Mouse (Mus musculus): ENCODE results near the gene Cep128. TPM values are rescaled to one million over a fixed set of nuclear protein-coding genes. Genes with fewer than 3 reads are reported as not detected.
A peak's percentile ranks its signal among the peaks of the same experiment; 100 is the strongest.

The Cep128 gene
- total RNA-seq, 2 experiments from 2014 or later: 4.8 to 5.5 TPM

DNA sequence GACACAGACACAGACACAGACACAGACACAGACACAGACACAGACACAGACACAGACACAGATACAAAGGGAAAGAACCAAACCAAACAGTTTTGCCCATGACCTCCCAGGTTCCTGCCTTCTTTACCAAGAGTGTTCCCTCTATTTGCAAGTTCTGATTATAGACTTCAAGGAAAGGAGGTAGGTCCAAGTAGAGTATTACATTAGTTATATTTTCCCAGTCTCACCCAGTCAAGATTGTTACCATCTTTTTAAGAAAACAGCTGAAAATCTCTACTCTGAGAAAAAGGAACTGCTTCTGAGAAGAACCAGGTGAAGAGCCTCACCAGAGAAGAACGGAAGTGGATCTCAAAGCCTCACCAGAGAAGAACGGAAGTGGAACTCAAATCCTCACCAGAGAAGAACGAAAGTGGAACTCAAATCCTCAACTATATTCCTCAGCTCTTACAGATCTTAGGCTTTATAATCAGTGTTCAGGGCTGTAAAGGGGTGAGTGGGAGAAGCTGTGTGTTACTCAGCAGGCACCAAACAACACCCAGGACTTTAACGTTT, 200.8 kb downstream of the Cep128 start:
- no peak for DNase-seq

- DNase-seq: no peak
Measured at GRCm38 (mm10) chr12:91176808-91177526, 207.2 kb downstream of the Cep128 start.

- DNase-seq: no peak
Measured at GRCm38 (mm10) chr12:91171613-91172012, 212.6 kb downstream of the Cep128 start.

DNA sequence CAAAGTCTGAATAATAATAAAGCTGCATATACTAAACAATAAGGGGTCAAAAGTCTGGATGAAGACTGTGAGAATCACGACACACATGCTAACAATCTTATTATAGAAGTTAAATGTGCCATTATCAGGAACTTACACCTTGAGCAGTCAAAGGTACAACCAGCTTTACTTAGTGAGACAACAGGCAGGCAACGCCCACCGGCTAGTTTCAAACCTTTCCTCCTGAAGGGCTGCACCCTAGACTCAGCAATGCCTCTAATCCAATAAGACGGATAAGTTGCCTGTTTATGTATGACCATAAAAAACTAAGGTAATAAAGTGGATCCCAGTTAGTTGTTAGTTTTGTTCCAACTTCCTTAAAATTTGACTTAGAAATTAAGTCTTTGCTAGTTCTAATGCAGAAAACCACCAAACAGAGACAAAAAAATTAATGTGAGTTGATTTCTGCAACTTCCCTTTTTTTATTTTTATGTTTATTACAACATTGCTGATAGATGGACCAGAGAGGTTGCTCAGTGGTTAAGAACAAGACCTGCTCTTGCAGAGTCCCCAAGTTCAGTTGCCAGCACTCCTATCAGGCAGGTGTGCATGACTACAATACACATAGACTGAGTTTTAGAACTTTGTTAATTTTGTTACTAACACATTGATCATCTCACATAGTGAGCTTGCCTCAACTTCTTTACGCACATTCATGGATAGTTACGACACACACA, 223.0 kb downstream of the Cep128 start:
- no peak for DNase-seq

DNA sequence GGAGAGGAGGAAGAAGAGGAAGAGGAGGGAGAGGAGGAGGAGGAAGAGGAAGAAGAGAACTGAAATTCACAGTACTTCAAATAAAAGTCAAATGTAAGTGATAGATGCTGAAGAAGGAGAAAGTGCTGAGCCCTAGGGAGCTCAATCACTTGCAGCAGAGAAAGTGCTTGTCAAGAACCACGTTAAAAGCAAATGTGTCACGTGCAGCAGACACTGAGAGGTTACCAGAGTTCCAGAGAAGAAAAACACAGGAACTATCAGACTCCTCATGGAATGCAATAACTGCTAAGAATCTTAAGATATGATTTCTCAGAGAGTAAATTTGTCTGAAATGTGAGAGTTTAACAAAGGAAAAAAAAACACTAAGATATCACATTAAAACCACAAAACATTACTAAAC, 225.7 kb downstream of the Cep128 start:
- DNase-seq: no peak

DNA sequence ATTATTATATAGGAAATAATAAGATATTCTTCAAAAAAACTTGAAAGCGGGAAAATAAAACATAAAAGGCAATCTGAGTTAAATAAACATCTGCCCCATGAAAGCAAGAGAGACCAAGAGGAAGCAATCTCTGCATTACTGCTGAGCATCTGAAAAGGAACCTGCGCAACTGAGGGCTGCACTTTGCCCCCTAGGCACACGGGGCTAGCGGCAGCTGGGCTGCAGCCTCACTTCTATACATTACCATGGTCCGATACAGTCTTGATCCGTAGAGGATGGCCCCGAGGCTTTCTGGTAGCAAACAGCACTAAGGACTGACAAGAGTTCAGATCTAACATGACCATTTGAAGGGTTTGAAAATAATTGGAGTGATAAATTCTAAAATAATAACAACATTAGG, 230.2 kb downstream of the Cep128 start:
- DNase-seq: no peak

DNA sequence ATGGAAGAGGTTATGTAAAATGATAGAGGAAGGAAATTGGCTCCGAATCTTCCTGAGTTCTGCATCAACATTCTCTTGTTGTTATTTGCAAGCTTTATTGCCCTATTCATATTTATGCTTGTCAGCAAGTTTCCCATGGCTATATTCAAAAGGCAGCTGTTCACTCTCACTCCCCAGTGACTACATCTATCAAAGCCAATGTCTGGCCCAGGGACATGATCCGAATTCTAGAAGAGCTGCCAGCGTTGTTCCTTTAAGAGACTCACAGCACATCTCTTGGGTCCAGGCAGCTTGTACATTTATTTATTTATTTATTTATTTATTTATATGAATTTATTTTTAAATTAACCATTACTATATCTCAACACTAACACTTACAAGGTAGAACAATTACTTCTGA, 235.1 kb downstream of the Cep128 start:
- no peak for DNase-seq

DNA sequence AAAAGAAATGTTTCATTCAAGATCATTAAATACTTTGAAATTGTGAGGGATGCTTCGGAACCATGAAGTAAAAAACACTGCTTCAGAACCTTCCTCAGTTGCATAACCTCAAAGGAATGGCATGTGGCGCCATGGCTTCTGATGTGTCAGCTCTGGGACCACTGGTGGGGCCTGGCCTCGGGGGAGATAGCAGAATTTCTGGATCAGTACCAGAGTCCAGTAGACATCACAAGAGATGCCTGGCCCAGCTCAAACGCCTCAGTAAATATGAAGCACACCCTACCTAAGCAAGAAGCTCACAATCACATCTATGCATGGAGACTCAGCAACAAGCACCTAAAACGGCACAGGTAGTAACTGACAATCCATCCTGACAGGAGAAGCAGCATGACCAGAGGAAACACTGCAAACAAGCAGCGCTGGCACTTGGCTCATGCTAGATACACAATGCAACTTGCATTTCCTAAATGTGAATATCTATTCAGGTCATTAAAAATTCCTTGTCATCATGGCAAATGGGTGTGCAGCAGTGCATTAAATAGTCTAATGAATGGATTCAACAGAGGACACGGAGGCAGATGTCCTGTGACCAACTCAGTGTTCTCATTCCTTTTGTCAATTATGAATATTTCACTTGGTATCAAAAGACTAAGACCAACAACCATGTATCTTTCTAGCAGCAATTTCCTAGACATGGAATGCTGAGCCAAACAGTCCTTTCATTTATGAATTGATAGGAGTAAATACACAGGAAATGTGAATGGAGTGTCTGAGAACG, 249.3 kb downstream of the Cep128 start:
- DNase-seq: no peak

GRCm38 (mm10) chr12:91115054-91115453, 269.2 kb downstream of the Cep128 start:
- DNase-seq: no peak

- DNase-seq: no peak
Measured at GRCm38 (mm10) chr12:91103316-91103715, 280.9 kb downstream of the Cep128 start.

DNA sequence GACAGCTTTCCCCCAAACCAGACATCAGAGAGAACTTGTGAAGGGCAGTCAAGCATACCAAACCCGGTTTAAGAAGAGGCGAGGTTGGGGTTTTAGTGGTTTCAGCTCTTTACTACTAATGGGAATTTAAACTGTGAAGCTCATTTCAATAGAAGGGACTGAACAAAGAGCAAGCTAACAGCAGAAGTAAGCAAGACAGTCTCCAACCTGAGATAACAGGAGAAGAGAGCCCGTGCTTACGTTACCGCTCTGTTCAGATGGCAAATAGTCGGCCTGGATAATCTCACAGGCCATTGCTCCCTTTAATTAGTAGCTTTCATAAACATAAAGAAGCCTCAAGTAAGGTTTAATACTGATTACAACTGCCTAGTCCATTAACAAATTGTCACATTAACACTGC, 286.3 kb downstream of the Cep128 start:
- DNase-seq: no peak

DNA sequence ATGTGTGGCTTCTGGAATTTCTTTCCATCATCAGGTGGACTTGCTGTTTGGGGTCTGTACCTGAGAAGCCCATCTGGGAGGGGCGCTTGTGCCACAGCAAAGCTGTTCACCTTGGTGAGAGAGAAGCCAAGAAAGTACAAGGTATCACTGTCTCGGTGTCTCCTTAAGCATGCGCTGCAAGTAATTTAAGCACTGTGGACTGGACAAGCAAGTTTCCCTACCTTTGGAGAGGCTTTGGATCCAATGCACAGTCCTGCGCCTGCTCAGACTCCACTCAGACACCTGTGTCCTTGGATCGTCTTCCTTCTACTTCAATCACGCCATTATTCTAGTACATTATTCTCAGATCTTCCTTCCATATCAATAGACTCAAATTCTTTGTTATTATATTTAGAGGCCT, 288.0 kb downstream of the Cep128 start:
- DNase-seq: no peak

DNA sequence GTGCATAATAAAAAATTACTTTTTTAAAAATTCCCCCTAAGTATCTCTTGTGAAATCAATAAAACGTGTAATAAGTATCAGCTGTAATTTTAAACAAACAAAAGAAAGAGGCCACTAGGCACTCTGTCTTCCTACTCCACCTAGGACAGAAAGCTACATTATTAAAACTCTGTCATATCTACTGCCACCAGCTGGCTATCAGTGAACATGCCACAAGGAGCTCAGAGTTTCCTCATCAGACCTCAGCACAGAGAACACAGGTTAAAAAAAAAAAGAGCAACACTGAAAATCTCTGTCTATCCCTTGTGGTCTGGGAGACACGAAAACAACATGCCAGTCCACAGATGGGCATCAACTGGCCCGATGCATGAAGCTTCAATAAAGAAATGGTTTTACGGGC, 295.9 kb downstream of the Cep128 start:
- no peak for DNase-seq

DNA sequence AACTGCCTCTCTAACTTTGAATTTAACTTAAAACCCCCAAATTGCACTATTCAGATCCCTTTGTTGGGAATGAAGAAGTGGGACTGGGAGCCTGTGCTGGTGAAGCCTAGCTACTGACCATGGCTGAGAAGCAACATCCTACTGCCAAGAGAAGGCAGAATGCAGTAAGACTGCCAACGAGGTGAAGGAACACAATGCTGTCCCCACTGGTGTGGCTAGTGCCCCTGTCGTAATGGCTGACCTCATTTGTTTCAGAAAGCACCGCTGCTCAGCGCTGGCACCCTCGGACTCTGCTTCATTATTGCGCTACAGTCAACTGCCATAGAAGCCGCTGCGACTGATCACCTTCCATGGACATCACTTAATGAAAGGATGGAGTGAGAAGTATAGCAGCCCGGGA, 298.2 kb downstream of the Cep128 start:
- DNase-seq: peak; percentile 1 to 12

GRCm38 (mm10) chr12:91075600-91075999, 308.6 kb downstream of the Cep128 start:
- no peak for DNase-seq

GRCm38 (mm10) chr12:91070551-91071045, 313.6 kb downstream of the Cep128 start:
- no peak for DNase-seq

DNA sequence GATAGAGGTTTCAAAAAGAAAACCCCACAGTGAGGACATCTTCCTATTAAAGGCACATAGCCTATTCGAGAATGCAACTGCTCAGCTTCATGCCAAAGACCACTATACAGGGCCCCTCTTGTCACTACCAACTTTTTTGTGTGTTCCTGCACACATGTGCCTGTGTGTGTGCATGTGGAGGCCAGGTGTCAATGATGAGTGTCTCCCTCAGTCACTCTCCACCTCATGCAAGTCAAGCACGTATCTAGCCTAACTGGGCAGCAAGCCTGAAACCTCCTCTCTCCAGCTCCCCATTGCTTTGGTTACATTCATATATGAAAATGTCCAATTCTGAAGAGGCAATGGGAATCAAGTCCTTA, 317.1 kb downstream of the Cep128 start:
- no peak for DNase-seq

DNA sequence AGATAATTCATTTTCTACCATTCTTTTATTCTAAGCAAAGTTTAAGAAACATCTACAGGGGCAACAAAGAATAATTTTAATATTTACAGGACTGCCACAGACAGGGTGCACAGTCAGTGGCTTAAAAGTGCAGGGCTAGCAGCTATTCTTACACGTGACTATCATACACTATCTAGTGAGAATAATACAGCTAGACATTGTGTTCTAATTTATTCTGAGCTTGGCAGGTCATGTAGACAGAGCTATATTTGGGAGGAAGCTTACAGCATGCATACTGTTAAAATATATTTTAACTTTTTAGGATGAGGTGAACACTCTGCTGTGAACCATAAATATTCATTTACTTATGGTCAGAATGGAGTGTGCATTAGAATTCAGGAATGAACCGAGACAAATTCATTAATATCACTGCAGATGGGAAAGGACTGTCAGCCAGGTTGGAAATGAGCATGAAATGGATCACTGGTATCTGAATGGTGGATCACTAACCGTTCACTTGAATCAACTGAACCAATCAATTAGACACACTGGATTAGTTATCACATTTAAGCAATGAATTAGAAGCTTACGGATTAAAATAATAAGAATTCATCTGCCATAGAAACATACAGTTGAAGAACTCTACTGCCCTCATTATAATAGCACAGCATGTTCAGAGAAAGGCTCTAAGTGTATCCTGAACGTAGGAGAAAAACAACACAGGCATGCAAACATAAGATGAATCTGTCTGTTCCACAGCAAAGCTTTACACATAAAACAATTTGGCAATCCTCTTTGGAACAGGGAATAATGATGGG, 317.7 kb downstream of the Cep128 start:
- no peak for DNase-seq

GRCm38 (mm10) chr12:91065423-91065822, 318.8 kb downstream of the Cep128 start:
- DNase-seq: no peak

DNA sequence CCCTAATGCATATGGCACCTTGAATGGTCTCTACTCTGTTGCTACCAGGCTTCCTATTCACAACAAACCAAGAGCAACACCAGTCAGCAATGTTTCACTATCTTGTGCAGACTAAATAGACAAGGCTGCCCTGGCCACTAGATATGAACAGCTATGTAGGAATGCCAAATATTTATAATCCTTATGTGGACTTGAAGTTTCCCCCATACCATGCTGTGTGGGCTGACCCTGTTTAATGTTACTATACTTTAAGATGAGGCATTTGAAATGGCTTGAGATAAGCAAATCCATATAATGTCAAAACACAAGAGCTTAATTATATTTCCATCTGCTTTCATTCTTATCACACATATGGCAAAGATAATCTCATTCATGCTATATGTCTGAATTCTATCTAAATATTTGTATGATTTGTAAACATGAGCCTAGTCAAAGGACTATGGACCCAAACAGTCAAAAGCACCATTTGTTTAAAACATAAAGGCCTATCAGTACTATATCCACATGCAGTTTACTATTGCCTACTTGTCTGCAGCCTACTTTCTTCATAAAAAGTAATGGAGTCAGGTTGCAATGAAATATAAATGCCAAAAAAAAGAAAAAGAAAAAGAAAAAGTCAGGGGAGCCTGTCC, 319.7 kb downstream of the Cep128 start:
- no peak for DNase-seq

- no peak for DNase-seq
Measured at GRCm38 (mm10) chr12:91063337-91064015, 320.7 kb downstream of the Cep128 start.
